Mouse (Mus musculus): ENCODE data around the gene Vav2. TPM values are rescaled to one million over a fixed set of nuclear protein-coding genes. Genes with fewer than 3 reads are reported as not detected.

The Vav2 gene
- total RNA-seq, 2 experiments from 2014 or later: 11.2 to 11.5 TPM

DNA sequence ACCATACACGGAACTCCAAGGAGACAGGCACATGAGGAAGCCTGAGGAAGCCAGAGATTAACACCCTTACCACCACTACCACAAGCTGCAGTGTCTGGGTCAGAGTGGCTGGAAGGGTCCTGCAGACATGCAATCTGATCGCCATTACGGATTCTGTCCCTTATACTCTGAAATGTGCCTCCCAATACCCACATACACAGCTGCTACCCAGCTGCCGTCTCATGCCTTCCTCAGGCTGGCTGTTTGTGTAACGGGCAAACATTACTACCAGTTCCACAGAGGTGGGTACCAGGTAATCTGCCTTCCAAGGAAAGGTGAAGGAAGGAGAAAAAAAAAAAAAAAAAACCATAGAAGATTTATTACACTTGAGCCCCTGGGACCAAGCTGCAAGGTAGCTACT, 110.7 kb downstream of the Vav2 start:
- DNase-seq: no peak

DNA sequence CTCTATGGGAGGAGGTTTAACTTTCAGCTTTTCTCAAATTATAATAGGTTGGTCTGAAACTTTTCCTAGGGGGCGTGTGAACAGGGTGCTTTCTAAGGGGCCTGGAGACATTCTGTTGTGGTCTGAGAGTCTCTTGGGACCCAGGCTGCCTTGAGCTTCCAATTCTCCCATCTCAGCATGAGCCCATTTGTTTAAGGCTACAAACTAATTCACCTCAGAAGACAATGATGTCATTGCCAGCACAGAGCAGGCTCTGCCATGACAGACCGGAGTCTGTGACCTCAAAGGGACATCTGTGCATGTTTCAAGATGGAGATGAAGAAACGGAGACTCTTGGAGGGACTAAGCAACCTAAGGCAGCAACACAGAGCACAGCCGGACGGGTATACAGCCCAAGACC, 112.6 kb downstream of the Vav2 start:
- no peak for DNase-seq

DNA sequence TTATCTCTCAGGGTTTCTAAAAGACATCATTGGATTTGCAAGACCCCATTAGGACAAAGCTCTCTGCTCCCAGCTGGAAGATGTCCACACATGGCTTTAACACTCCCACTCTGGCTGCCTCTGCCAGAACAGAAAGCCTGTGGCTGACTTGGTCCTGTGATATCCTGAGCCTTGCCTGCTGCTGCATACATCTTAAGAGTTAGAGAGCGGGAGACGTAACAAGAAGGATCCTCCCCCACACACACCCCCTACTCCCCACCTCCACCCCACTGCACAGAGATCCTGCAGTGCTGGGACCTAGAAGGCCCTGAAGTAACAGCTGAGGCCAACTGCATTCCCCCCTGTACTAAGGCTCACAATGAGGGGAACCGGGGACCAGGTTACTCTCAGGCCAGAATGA, 114.3 kb downstream of the Vav2 start:
- DNase-seq: no peak

DNA sequence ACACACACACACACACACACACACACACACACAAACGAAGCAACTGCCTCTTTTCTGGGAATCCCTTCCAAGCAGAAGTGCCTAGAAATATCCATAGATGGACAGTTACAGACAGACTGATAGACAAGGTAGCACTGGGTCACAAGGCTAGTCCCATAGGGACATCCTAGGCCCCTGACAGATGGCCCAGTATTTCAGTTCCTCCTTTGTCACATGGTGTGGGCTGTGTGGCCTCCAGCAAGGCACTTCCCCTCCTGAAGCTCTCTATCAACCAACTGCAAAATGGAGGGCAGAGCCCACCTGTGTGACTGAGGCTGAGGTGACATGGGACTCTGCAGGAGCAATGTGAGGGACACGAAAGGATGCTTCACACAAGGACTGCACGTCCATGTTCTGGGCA, 115.2 kb downstream of the Vav2 start:
- no peak for DNase-seq

DNA sequence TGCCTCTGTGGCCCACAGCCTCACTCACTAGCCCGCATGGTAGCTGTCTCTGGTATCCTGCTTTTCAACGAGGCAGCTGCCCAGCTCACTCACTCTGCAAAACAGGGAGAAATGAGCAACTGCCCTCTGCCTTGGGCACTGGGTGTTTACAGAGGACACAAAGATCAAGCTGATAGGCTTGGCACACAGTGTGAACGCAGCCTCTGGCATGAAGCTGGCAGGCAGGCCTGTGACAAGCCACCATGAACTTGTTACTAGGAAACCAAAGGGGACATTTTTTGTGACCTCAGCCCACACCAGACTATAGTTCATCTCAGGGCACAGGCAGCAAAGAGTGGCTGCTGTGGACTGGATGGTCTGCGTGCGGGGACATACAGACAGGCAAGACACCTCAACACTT, 115.9 kb downstream of the Vav2 start:
- no peak for DNase-seq

DNA sequence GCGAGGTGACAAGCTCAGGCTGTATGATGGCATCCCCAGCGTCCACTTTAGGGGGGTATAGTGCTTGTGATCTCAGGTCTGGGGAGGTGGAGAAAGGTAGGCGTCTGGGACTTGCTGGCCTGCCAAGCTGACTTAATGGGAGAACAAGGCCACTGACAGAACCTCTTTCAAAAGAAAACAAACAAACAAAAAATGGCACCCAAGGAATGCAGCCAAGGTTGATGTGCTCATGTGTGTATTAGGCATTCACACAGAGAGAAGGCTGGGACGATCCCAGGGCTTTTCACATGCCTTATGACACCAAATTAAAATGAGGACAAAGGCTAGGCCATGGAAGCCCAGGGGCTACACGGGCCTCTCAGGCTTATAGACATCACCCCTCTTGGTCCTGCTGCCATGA, 116.6 kb downstream of the Vav2 start:
- DNase-seq: no peak

DNA sequence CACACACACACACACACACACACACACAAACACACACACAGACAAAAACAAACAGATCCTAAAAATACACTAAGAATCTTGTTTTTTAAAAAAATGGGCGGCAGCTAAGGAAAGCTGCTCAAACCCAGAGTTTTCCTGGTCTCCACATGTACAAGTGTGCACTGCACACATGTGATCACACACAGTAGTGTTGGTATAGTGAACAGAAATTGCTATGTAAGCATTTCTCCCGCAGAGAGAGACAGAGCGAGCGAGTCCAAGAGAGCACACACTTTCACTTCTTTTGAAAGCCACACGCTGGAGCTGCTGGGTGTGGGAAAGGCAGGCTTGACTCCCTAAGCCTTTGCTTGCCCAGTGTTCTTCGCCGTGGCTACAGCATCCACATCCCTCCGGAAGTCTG, 120.2 kb downstream of the Vav2 start:
- no peak for DNase-seq

DNA sequence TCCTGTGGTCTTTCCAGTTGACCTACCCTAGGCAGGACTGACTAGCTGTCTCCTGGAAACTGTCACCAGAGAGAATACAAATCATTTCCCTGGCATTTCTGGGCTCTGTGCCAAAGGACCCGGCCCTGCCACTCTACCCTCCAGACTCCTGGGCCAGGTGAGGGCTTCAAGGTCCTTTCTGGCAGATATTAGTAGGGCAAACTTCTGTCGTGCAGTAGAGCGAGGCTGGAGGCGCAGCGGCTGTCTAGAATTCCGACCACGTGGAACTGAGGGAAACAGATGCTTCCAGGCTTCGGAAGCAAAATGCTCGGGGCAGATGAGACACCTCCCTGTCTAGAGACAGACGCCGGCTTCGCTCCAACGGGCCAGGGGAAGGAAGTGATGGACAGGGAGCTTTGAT, 122.1 kb downstream of the Vav2 start:
- DNase-seq: peak; percentile 22 to 35

DNA sequence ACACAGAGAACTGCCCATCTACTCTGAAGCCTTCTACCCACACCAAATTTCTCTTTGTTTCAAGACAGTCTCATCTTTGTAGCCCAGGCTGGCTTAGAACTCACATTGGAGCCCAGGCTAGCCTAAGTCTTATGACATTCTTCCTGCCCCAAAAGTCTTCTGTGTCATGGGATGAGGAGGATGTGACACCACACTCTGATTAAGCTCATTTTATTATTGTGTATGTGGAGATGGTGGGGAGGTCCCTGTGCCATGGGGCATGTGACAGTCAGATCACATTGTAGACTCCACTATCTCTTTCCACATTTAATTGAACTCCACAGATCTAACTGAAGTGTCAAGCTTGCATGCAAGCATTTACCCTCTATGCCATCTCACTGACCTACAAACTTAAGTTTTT, 122.8 kb downstream of the Vav2 start:
- DNase-seq: no peak

DNA sequence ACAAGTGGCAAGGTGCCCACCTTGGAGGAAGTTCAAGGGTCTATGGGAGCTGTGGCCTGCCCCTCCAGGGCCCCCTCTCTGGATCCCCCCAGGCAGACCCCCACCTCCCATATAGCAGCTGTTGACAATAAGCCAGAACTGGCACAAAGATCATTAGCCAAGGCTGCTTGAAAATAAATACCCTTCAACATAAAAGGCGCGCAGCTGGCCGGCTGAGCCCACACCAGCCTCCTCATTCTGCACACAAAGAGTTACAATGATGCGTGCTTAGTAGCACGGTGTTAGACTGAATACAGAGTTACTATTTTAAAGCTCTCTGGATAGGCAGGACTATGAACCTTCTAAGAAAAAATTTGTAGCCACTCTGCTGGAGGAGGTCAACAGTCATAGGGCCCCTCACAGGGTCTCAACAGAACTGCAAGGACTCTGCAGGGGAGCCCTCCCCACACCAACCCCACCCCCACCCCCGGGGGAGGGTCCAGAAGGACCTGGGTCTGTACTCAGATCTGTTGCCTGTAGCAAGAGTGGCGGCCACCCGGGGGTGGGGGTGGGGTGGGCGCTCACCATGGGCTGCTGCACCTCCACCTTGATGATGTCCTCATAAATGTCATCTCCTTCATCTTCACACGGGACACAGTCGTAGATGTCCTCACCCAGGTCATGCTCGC, 125.3 kb downstream of the Vav2 start:
- no peak for DNase-seq

DNA sequence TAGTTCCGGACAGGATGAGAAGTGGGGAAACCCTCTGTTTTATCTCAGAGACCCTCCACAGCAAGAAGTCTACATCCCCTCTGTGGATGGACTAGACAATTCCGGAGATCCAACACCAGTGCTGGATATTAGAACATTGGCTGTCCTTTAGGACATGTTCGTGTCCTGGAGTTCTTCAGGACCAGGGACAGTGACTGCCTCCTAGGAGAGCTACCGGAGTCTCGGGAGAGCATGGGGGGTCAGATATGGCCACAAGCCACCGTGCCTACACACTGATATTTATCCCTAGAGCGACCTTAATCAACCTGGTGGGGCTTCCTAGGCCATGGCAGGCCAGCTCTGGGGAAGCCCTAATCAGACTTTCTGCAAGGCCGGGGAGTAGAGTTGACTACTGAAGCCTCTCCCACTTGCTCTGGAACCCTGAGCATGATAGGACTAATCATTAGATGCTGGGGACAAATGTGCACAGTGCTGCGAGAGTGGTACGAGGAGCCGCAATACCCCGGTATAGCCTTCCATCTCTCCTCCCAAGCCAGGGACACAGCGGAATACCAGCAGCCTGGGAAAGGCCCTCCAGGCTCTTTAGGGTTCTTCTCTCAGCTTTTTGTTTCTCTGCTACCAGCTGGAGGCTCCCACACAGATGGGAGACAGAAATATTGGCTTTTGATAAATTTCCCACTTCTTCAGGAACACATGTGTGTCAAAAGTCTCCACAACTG, 125.9 kb downstream of the Vav2 start:
- DNase-seq: peak; percentile 18 to 21

DNA sequence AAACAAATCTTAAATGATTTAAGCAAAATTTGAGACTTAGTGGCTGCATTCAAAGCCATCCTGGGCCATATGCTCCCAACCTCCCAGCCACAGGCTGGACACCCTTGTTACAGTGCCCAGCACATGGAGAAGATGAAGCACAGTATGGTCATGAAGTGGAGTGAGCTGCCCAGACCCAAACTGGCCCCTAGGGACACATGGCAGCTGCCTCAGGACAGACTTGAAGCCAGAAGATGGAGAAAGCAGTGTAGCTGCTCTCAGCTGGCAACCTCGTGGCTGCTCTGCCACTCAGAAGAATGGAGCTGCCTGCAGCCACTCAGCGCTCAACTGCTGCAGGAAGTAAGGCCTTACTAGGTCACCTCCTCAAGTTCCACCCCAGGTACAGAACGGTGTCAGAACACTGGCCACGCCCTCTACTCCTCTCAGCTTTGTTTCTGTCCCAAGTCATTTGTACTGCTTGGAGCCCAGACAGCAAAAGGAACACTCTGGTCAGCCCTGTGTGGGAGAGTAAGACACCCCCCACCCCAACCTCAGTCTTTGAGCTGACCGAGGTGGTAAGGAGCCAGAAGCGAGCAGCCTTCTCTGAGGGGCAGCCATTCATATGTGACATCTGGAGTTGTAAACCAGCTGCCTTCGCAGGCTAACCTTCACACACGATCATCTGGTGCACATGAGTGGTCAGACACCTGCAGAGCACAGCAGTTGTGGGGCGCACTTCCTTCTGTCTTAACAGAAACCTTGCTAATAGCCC, 130.0 kb downstream of the Vav2 start:
- no peak for DNase-seq

DNA sequence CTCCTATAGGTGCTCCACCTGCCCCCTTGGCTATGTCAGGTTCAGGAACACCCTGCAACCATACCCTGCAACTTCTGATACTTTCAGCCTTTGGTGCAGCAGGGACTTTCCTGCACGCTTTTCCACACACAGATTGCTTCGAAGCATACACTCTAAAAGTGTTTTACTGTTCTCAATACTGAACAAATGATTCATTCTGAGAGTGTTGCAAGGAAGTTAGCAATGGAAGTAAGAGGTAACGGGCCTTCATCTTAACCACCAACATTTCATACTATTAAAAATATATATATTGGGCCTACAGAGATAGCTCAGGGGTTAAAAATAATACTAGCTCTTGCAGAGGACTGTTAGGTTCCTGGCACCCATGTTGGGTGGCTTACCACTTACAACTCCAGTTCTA, 132.1 kb downstream of the Vav2 start:
- no peak for DNase-seq

DNA sequence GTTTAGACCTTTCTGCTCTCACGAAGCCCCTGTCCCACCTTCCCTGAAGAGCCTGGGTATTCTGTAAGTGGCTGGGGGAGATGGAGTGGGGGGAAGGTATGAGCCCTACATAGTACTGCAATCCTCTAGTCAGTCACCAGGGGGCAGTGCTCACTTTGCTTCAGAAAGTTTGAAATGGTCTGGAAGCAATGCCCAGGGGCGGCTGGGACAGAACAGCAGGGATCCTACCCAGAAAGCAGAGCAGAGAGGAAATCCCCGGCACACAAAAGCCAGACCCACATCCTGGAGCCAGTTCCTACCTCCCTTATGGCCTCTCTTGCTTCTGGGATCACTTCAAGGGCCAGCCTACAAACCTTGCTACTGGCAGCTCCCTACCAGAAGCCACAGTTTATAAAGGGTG, 137.8 kb downstream of the Vav2 start:
- DNase-seq: peak; percentile 69 to 72

DNA sequence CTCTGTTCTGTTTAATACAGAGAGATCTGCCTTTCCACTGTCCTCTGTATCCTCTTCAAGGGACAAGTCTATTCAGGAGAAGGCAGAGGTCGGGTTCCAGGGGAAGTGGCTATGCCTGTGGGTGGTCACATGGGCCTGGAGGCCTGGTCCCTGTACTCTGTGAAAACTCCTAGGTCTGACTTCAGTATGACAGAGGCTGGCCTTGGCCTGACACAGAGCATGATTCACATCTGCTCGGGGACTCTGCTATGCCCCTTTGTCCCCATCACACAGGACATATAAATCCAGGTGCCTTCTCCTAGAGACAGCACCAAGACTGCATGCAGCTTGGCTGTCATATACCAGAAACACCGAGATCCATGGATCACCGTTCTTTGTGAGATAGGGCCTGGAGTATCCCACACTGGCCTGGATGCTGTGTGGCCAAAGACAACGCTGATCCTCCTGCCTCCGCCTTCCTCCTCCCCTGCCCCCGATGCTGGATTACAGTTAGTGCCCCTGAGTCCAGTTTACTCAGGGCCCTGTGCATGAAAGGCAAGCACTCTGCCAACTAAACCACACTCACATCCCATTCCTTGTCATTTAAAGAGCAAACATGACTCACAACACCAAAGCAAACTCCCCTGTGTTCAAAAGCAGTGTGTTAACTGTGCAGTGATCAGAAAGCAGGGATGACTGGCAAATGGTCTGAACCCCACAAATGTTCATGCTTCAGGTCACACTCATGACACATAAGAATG, 139.7 kb downstream of the Vav2 start:
- no peak for DNase-seq

DNA sequence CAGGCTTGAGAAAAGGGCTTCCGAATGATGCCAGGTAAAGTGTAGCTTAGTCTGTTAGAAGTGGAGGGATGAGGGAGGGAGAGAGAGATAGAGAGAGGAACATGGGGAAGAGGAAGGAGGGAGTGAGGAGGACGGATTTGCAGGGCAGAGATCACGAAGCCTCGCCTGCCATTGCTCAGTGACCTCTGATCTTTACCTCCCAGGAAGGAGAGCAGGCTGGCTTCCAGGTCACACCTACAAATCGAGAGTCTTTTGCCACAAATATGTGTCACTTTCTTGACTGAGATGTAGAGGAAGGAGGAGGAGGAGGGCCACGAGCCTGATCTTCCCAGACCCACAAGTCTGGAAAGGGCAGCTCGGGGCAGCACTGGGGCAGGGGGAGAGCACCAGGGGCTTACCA, 142.4 kb downstream of the Vav2 start:
- no peak for DNase-seq

DNA sequence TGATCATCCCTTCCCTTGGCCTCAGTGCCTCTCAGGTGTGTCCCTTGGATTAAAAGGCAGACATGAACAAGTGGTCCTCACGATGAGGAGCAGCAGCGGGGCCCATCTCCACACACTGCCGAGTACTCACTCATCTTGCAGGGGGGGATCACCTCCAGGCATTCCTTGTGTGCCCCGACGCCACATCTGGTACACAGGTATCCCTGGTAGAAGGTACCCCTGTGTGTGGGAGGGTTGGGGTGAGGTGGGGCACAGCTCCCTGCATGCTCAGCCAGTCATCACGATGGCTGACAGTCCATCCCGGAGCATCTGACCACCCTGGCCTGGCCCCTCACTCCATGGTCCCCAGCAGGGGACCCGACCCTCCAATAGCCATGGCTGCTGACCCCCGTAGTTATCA, 145.1 kb downstream of the Vav2 start:
- no peak for DNase-seq

DNA sequence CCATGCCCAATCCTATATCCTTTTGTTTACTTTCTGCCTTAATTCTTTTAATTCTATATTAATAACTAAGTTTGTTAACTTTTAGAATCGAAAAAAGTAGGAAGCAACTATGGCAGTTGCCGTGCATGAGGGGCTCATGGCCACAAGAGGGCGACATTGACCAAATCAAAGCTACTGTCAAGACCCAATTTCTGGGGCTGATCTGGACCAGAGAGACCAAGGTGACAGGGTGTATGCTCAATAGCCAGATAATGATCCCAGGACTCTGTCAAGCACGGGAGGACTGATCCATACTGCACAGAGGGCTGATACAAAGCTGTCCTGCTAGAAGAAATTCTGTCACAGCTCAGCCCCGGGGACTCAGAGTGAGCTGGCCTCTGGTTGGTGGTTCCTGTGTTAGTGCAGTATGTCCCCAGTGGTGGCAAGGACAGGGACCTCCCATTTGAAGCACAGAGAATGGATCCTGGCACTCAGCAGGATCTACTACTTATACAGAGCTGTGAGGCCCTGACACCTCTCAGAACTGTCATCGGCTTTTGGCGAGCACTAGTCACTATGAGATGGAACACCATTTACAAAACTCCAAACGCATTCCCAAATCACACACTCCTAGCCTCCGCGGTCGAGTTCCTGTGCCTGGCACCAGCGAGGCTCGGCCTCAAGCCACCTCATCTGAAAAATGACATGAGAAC, 145.8 kb downstream of the Vav2 start:
- DNase-seq: peak; percentile 61 to 67

DNA sequence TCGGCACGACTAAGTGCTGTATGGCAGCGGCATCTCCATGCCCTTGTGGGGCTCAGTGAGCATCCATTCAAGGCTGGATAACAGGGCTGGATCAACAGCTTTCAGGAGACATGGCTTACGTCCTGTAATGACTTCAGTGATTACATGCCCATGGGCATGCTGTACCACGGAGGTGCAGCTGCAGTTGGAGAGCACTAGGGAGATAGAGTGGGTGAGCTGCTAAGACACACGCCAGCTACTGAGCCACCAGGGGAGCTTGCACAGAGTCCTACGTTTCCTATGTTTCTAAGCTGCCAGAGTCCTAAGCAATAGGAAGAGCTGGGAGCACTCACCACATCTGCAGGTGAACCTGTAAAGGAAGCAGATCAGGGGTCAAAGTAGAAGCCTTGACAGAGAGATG, 148.0 kb downstream of the Vav2 start:
- no peak for DNase-seq

DNA sequence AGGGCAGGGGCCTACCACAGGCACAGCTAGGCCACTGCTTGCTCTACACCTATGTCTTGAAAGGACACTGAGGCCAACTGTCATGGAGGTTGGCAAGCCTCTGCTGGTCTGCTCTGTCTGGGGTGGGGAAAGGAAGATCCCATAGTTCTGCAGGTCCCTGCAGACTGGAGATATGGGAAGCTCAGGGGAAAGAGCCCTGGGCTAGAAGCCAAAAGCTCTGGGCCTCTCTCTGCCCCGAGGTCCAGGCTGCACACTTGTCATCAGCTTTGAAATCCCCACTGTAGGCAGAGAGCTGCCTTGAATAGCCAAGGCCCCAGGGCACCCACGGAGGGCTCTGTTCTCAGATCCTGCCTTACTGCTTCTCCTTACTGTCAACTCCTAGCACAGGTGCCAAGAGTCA, 158.5 kb downstream of the Vav2 start:
- DNase-seq: no peak

DNA sequence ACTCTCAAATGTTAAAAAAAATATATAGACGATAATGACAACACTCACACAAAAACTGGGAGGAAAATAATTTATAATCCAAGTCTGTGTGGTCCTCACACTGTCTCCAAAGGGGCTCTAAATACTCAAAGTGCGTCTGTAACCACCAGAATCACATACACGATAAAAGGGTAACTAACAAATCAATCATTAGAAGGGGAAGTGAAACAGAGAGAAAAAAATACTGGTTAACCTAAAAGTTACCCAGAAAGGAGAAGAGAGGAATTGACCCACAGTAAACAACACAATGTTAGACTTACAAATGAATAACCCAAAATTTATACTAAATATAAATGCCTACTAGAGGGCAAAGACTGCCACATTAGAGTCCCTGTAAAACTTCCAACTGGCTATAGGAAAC, 161.0 kb downstream of the Vav2 start:
- no peak for DNase-seq

DNA sequence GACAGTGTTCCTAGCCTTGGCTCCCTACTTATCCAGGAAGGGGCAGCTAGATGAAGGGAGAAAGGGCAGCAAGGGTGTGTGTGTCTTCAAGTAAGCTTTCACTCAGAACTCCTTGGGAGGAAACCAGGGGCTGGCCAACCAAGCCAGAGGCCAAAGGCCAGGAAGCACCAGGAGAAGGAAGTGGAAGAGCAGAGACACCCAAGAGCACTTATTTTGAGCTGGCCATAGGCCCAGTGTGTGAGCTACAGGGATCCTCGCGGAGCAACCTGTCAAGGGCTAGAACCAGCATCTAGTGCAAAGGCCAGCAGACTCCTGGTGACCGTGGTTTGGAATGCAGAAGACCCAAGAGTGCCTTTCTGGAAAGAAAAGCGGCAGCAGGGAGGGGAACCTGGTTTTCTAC, 163.8 kb downstream of the Vav2 start:
- DNase-seq: no peak

DNA sequence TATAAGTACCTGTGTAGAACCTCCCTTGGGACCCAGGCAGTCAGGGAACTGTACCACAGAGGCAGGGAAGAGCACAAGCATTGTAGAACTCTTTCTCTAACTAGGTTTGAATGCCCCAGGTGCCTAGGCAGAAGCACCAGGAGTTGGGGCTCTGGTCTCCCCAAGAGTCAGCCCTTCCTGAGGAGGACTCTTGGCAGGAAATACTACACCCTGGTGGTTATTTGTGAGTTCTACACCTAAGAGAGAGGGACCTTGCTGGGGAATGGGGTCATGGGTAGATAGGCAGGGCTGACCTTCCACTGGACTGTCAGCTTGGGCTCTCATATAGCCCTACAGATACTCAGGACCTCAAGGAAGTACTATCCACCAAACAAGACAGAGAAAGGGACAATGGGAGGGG, 175.4 kb downstream of the Vav2 start:
- DNase-seq: no peak
